ENCODE assay signal across 8 mouse cellular contexts in the genomic region with DNA sequence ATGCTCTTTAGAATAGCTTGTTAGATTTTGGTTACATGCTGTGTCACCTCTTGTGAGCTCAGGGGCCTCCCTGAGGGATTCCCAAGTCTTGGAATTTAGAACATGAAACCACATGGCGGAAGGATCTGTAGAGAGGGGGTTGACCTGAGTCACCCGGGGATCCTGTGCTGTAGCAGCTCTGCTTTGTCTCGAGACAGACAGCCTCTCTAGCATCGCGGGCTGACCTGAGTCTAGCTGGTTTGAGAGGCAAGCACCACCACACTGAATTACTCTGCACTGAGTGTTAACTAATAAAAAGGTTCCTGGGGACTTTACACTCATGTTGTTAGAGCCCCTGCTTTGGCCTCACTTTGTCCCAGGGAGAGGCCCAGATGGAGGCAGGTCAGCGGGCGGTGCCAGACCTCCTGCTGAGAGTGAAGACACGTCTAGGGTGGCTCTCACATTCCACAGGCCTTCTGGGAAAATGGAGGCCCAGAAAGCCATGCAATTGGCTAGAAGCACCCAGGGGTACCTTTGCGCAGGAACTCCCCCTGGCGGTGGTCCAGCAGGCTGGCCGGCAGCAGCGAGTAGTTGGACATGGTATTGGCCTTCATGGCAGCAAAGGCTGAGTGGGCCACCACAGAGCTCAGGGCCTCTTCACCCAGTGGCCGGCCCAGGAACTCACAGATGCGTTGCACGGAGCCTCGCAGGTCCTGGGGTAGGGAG. TPM values are rescaled to one million over a fixed set of nuclear protein-coding genes. Genes with fewer than 3 reads are reported as not detected.
DNase-seq lines count a peak whose midpoint lies in the region; ATAC-seq and TF ChIP-seq lines count a peak whose summit lies in the region.
"Had no signal": no experiment of that assay in that cellular context is flagged by ENCODE, and none has a peak within 500 bp of the region (broad histone marks: within the 10 kb centered on the region; RNA-seq: fewer than 3 reads in every experiment).

No protein-coding gene starts in this region.

- peak; percentile 75; the same call in 1 of the 2 replicates for TF ChIP-seq CTCF in thymus, adult 2 months (IDR thresholded peaks at IDR 0.05; ENCODE audit: borderline replicate concordance, control insufficient read depth, extremely low read depth, insufficient read depth, low read length, poor library complexity)

- H3K9ac ChIP-seq in kidney, embryonic 14.5 days (ENCODE audit: low read depth, low read length), result no peak overlapping the region

- DNase-seq in spleen, postnatal 10 days (ENCODE audit: low spot score in 2 of 2), result peak; percentile 35 to 70
- no peak for DNase-seq in spleen, adult 12 weeks (ENCODE audit: low spot score)
- peak; percentile 73 for DNase-seq in embryo, embryonic 11 days
- peak; percentile 67 for DNase-seq in lung, postnatal 36 days
- DNase-seq in thymus, adult 2 months, result peak; percentile 61
- no peak for DNase-seq in frontal cortex, postnatal 10 days (ENCODE audit: low spot score in 2 of 2)

- peaks cover 18% of the 10 kb centered on the region for H3K36me3 ChIP-seq in kidney, embryonic 14.5 days (ENCODE audit: control insufficient read depth, insufficient read depth, low read length)
- no peaks in the 10 kb centered on the region for H3K36me3 ChIP-seq in thymus, adult 2 months (ENCODE audit: control insufficient read depth, insufficient read depth, low read length)

- H3K4me3 ChIP-seq in kidney, embryonic 14.5 days (ENCODE audit: low read length), result no peak overlapping the region
- no peak overlapping the region for H3K4me3 ChIP-seq in thymus, adult 2 months (ENCODE audit: control insufficient read depth, insufficient read depth, low read length)

- peaks cover 8% of the 10 kb centered on the region; the same call in 1 of the 2 replicates for H3K4me1 ChIP-seq in kidney, embryonic 14.5 days (ENCODE audit: control insufficient read depth, insufficient read depth, low read length)
- peaks cover 32% of the 10 kb centered on the region for H3K4me1 ChIP-seq in thymus, adult 2 months (replicated peaks; ENCODE audit: control insufficient read depth, insufficient read depth, low read length)

- WGBS in kidney, embryonic 14.5 days, result 16% methylated on average over 16 of the region's 16 CpGs
- WGBS in thymus, adult 2 months, result 65% methylated on average over 16 of the region's 16 CpGs

- H3K27me3 ChIP-seq in kidney, embryonic 14.5 days (ENCODE audit: control insufficient read depth, insufficient read depth, low read length), result no peaks in the 10 kb centered on the region
- H3K27me3 ChIP-seq in thymus, adult 2 months (ENCODE audit: control insufficient read depth, insufficient read depth, low read length), result no peaks in the 10 kb centered on the region

- no peak for TF ChIP-seq POLR2A in thymus, adult 2 months (IDR thresholded peaks at IDR 0.05; ENCODE audit: control insufficient read depth, extremely low read depth, insufficient read depth, low read length, poor library complexity)

- peak; percentile 44 for ATAC-seq in kidney, embryonic 14.5 days (ENCODE audit: low FRiP score, low TSS enrichment)

- H3K9me3 ChIP-seq in kidney, embryonic 14.5 days (ENCODE audit: control insufficient read depth, low read length), result no peaks in the 10 kb centered on the region

- H3K27ac ChIP-seq in kidney, embryonic 14.5 days (ENCODE audit: low read depth, low read length), result no peak overlapping the region; the same call in 1 of the 2 replicates
- no peak overlapping the region for H3K27ac ChIP-seq in thymus, adult 2 months (ENCODE audit: control insufficient read depth, insufficient read depth, low read length)

- H3K4me2 ChIP-seq in kidney, embryonic 14.5 days (replicated peaks; ENCODE audit: low read depth, low read length), result no peak overlapping the region

RNA-seq across cellular contexts. Expression of a gene that starts 5.3 kb away (rescaled TPM):
- polyA plus RNA-seq in kidney, embryonic 14.5 days (2014; fragmentation: Nextera tagmentation; extraction: Ambion mirVana), result 0.29 TPM in 1 of 2 replicates, not detected in the other
- polyA plus RNA-seq in thymus, adult 2 months (2012; rRNA removed), result not detected in 2 replicates
- polyA plus RNA-seq: heart, embryonic 16.5 days had no signal

RNA-seq across cellular contexts. Expression of a gene that starts 9.9 kb away (rescaled TPM):
- polyA plus RNA-seq in kidney, embryonic 14.5 days (2014; fragmentation: Nextera tagmentation; extraction: Ambion mirVana), result 1.2 and 2.1 TPM in 2 replicates
- 1.5 and 1.7 TPM in 2 replicates for polyA plus RNA-seq in thymus, adult 2 months (2012; rRNA removed)

RNA-seq across cellular contexts. Expression of a gene that starts 13.1 kb away (rescaled TPM):
- polyA plus RNA-seq in kidney, embryonic 14.5 days (2014; fragmentation: Nextera tagmentation; extraction: Ambion mirVana), result 16.8 and 23.9 TPM in 2 replicates
- 87.4 and 88.1 TPM in 2 replicates for polyA plus RNA-seq in thymus, adult 2 months (2012; rRNA removed)

RNA-seq across cellular contexts. Expression of a gene that starts 15.6 kb away (rescaled TPM):
- 1,328 and 1,679 TPM in 2 replicates for polyA plus RNA-seq in kidney, embryonic 14.5 days (2014; fragmentation: Nextera tagmentation; extraction: Ambion mirVana)
- 2,384 and 2,707 TPM in 2 replicates for polyA plus RNA-seq in thymus, adult 2 months (2012; rRNA removed)

RNA-seq across cellular contexts. Expression of a gene that starts 26.0 kb away (rescaled TPM):
- 6.6 and 7.7 TPM in 2 replicates for polyA plus RNA-seq in kidney, embryonic 14.5 days (2014; fragmentation: Nextera tagmentation; extraction: Ambion mirVana)
- 28.2 and 31.3 TPM in 2 replicates for polyA plus RNA-seq in thymus, adult 2 months (2012; rRNA removed)

Comparison
In these comparisons a context has a peak if more than half of its experiments do, and no peak if none do; other contexts are left out.
1. DNase-seq: peak in spleen, postnatal 10 days (2 of 2), embryo, embryonic 11 days (single experiment), lung, postnatal 36 days (single experiment) and thymus, adult 2 months (single experiment); none in spleen, adult 12 weeks (single experiment) and frontal cortex, postnatal 10 days (0 of 2).